In genomic region chr19:45615415-45616213, GRCm38 (mm10) we compare ENCODE assay signal across 10 mouse cellular contexts. TPM values are rescaled to one million over a fixed set of nuclear protein-coding genes. Genes with fewer than 3 reads are reported as not detected.
DNase-seq lines count a peak whose midpoint lies in the region; ATAC-seq lines count a peak whose summit lies in the region.
"Had no signal": no experiment of that assay in that cellular context is flagged by ENCODE, and none has a peak within 500 bp of the region (broad histone marks: within the 10 kb centered on the region; RNA-seq: fewer than 3 reads in every experiment).

No protein-coding gene starts in this region.

- ATAC-seq in hindbrain, embryonic 14.5 days (ENCODE audit: low FRiP score), result no peak
- no peak for ATAC-seq in hindbrain, embryonic 11.5 days (ENCODE audit: low FRiP score)
- ATAC-seq in granulocyte monocyte progenitor cell, adult 5-6 weeks (replicated peaks; ENCODE audit: poor library complexity, severe bottlenecking), result no peak

- peak overlapping the region; percentile 68 for H3K27ac ChIP-seq in hindbrain, embryonic 10.5 days
- H3K27ac ChIP-seq in hindbrain, embryonic 14.5 days, result no peak overlapping the region
- no peak overlapping the region for H3K27ac ChIP-seq in hindbrain, embryonic 11.5 days (ENCODE audit: low read depth, low read length)
- peak overlapping the region; percentile 68 for H3K27ac ChIP-seq in midbrain, embryonic 10.5 days (replicated peaks)
- H3K27ac ChIP-seq: embryonic facial prominence, embryonic 15.5 days had no signal

- WGBS in hindbrain, embryonic 10.5 days, result 34% methylated on average over 12 of the region's 12 CpGs
- WGBS in hindbrain, embryonic 14.5 days, result 32% methylated on average over 12 of the region's 12 CpGs
- 38% methylated on average over 12 of the region's 12 CpGs for WGBS in hindbrain, embryonic 11.5 days
- WGBS in midbrain, embryonic 10.5 days, result 37% methylated on average over 12 of the region's 12 CpGs

- no peaks in the 10 kb centered on the region for H3K36me3 ChIP-seq in hindbrain, embryonic 10.5 days
- no peaks in the 10 kb centered on the region for H3K36me3 ChIP-seq in hindbrain, embryonic 14.5 days (replicated peaks; ENCODE audit: control insufficient read depth, insufficient read depth)
- H3K36me3 ChIP-seq in hindbrain, embryonic 11.5 days (ENCODE audit: control insufficient read depth, insufficient read depth, low read length), result no peaks in the 10 kb centered on the region
- H3K36me3 ChIP-seq in midbrain, embryonic 10.5 days, result no peaks in the 10 kb centered on the region

- H3K4me2 ChIP-seq in hindbrain, embryonic 14.5 days (replicated peaks), result no peak overlapping the region
- no peak overlapping the region for H3K4me2 ChIP-seq in hindbrain, embryonic 11.5 days (replicated peaks; ENCODE audit: low read depth, low read length)
- H3K4me2 ChIP-seq: embryonic facial prominence, embryonic 15.5 days had no signal

- H3K9ac ChIP-seq in hindbrain, embryonic 14.5 days, result no peak overlapping the region
- H3K9ac ChIP-seq in hindbrain, embryonic 11.5 days (ENCODE audit: low read depth, low read length), result no peak overlapping the region; the same call in 1 of the 2 replicates
- H3K9ac ChIP-seq: embryonic facial prominence, embryonic 15.5 days had no signal

- peaks cover 98% of the 10 kb centered on the region for H3K27me3 ChIP-seq in hindbrain, embryonic 10.5 days (ENCODE audit: insufficient read depth, poor library complexity, severe bottlenecking)
- peaks cover 6% of the 10 kb centered on the region; the same call in 1 of the 2 replicates for H3K27me3 ChIP-seq in hindbrain, embryonic 14.5 days (ENCODE audit: control insufficient read depth, insufficient read depth, low read length)
- peaks cover 2% of the 10 kb centered on the region; the same call in 1 of the 2 replicates for H3K27me3 ChIP-seq in hindbrain, embryonic 11.5 days (ENCODE audit: control insufficient read depth, insufficient read depth, low read length)
- H3K27me3 ChIP-seq in midbrain, embryonic 10.5 days (ENCODE audit: low read depth, poor library complexity, severe bottlenecking), result peaks cover 93% of the 10 kb centered on the region
- H3K27me3 ChIP-seq: embryonic facial prominence, embryonic 15.5 days had no signal

- H3K4me3 ChIP-seq in hindbrain, embryonic 10.5 days, result 0 out of 2 replicates have a peak overlapping the region, but pooled peaks have one; percentile 20
- H3K4me3 ChIP-seq in hindbrain, embryonic 14.5 days (replicated peaks; ENCODE audit: low read length), result no peak overlapping the region
- H3K4me3 ChIP-seq in hindbrain, embryonic 11.5 days (ENCODE audit: low read depth, low read length), result no peak overlapping the region
- H3K4me3 ChIP-seq in midbrain, embryonic 10.5 days, result no peak overlapping the region
- H3K4me3 ChIP-seq: embryonic facial prominence, embryonic 15.5 days had no signal

- DNase-seq in hindbrain, embryonic 10.5 days (ENCODE audit: low spot score), result no peak
- DNase-seq in hindbrain, embryonic 14.5 days (ENCODE audit: low spot score), result no peak
- DNase-seq in R1 (ENCODE audit: low read depth, low spot score), result peak; percentile 12
- DNase-seq in hindbrain, embryonic 11.5 days (ENCODE audit: low spot score), result peak; percentile 26
- peak; percentile 25 for DNase-seq in midbrain, embryonic 10.5 days (ENCODE audit: low spot score)
- DNase-seq in layer of hippocampus, adult 8-10 months (ENCODE audit: low spot score in 2 of 2), result no peak
- DNase-seq in left cerebral cortex, adult 11 months (ENCODE audit: low spot score), result no peak
- DNase-seq: thymus, postnatal 14 days had no signal

- H3K9me3 ChIP-seq in hindbrain, embryonic 10.5 days, result no peaks in the 10 kb centered on the region
- no peaks in the 10 kb centered on the region for H3K9me3 ChIP-seq in hindbrain, embryonic 14.5 days (ENCODE audit: control insufficient read depth, low read length)
- no peaks in the 10 kb centered on the region for H3K9me3 ChIP-seq in hindbrain, embryonic 11.5 days (ENCODE audit: control insufficient read depth, low read length)
- no peaks in the 10 kb centered on the region for H3K9me3 ChIP-seq in midbrain, embryonic 10.5 days (replicated peaks)
- H3K9me3 ChIP-seq: embryonic facial prominence, embryonic 15.5 days had no signal

- H3K4me1 ChIP-seq in hindbrain, embryonic 10.5 days (replicated peaks), result peaks cover 49% of the 10 kb centered on the region
- peaks cover 25% of the 10 kb centered on the region for H3K4me1 ChIP-seq in hindbrain, embryonic 14.5 days (replicated peaks; ENCODE audit: control insufficient read depth, insufficient read depth, low read length)
- H3K4me1 ChIP-seq in hindbrain, embryonic 11.5 days (replicated peaks; ENCODE audit: control insufficient read depth, insufficient read depth, low read length), result peaks cover 13% of the 10 kb centered on the region
- H3K4me1 ChIP-seq in midbrain, embryonic 10.5 days, result peaks cover 52% of the 10 kb centered on the region

RNA-seq across cellular contexts. Expression of gene Fbxw4, which starts 44.5 kb away (rescaled TPM):
- 1.8 and 5.5 TPM in 2 replicates for polyA plus RNA-seq in hindbrain, embryonic 10.5 days (2016; fragmentation: Nextera tagmentation; extraction: Ambion mirVana)
- polyA plus RNA-seq in hindbrain, embryonic 14.5 days (2014; fragmentation: Nextera tagmentation; extraction: Ambion mirVana), result 6.7 and 8.8 TPM in 2 replicates
- 2.0 and 3.5 TPM in 2 replicates for polyA plus RNA-seq in hindbrain, embryonic 11.5 days (2014; fragmentation: Nextera tagmentation; extraction: Ambion mirVana)
- polyA plus RNA-seq in midbrain, embryonic 10.5 days (2016; fragmentation: Nextera tagmentation; extraction: Ambion mirVana), result 3.3 and 3.9 TPM in 2 replicates
- total RNA-seq in granulocyte monocyte progenitor cell, adult 5-6 weeks (2014; fragmentation: Nextera tagmentation), result 54.3 and 54.8 TPM in 2 replicates
- total RNA-seq in granulocyte monocyte progenitor cell, adult 5-6 weeks (2017), result 24.4 and 39.0 TPM in 2 replicates
- 10 to 100 TPM; 37.7 to 42.2 (median 40.0) TPM for total RNA-seq in layer of hippocampus, adult 8-10 months (2022)

RNA-seq across cellular contexts. Expression of gene Gm17018, which starts 55.2 kb away (rescaled TPM):
- polyA plus RNA-seq in hindbrain, embryonic 10.5 days (2016; fragmentation: Nextera tagmentation; extraction: Ambion mirVana), result 48.8 and 62.1 TPM in 2 replicates
- 75.5 and 87.4 TPM in 2 replicates for polyA plus RNA-seq in hindbrain, embryonic 14.5 days (2014; fragmentation: Nextera tagmentation; extraction: Ambion mirVana)
- polyA plus RNA-seq in hindbrain, embryonic 11.5 days (2014; fragmentation: Nextera tagmentation; extraction: Ambion mirVana), result 62.7 and 63.4 TPM in 2 replicates
- 47.2 and 47.9 TPM in 2 replicates for polyA plus RNA-seq in midbrain, embryonic 10.5 days (2016; fragmentation: Nextera tagmentation; extraction: Ambion mirVana)
- 27.1 and 50.2 TPM in 2 replicates for total RNA-seq in granulocyte monocyte progenitor cell, adult 5-6 weeks (2014; fragmentation: Nextera tagmentation)
- total RNA-seq in granulocyte monocyte progenitor cell, adult 5-6 weeks (2017), result 31.8 and 42.4 TPM in 2 replicates
- 10 to 100 TPM; 50.7 to 66.2 (median 63.5) TPM for total RNA-seq in layer of hippocampus, adult 8-10 months (2022)

RNA-seq across cellular contexts. Expression of gene Poll, which starts 55.3 kb away (rescaled TPM):
- 21.5 and 21.6 TPM in 2 replicates for polyA plus RNA-seq in hindbrain, embryonic 10.5 days (2016; fragmentation: Nextera tagmentation; extraction: Ambion mirVana)
- polyA plus RNA-seq in hindbrain, embryonic 14.5 days (2014; fragmentation: Nextera tagmentation; extraction: Ambion mirVana), result 9.7 and 12.3 TPM in 2 replicates
- polyA plus RNA-seq in hindbrain, embryonic 11.5 days (2014; fragmentation: Nextera tagmentation; extraction: Ambion mirVana), result 14.1 and 16.4 TPM in 2 replicates
- polyA plus RNA-seq in midbrain, embryonic 10.5 days (2016; fragmentation: Nextera tagmentation; extraction: Ambion mirVana), result 22.3 and 23.0 TPM in 2 replicates
- total RNA-seq in granulocyte monocyte progenitor cell, adult 5-6 weeks (2014; fragmentation: Nextera tagmentation), result 13.0 and 15.1 TPM in 2 replicates
- total RNA-seq in granulocyte monocyte progenitor cell, adult 5-6 weeks (2017), result 6.6 and 14.4 TPM in 2 replicates
- 1 to 10 TPM; 8.9 to 9.9 (median 9.4) TPM for total RNA-seq in layer of hippocampus, adult 8-10 months (2022)

Comparison
In these comparisons a context has a peak if more than half of its experiments do, and no peak if none do; other contexts are left out.
1. DNase-seq: peak in R1 (single experiment), hindbrain, embryonic 11.5 days (single experiment) and midbrain, embryonic 10.5 days (single experiment); none in hindbrain, embryonic 10.5 days (single experiment), hindbrain, embryonic 14.5 days (single experiment), layer of hippocampus, adult 8-10 months (0 of 2) and left cerebral cortex, adult 11 months (single experiment).
2. H3K27ac ChIP-seq: peak in hindbrain, embryonic 10.5 days (single experiment) and midbrain, embryonic 10.5 days (single experiment); none in hindbrain, embryonic 14.5 days (single experiment) and hindbrain, embryonic 11.5 days (single experiment).